Mouse (Mus musculus): ENCODE results near the gene Tmem239.
A peak's percentile ranks its signal among the peaks of the same experiment; 100 is the strongest.
"Not testable (repeated sequence)": the region's sequence is repeated elsewhere in the genome, so short reads cannot be mapped to it uniquely, and the experiment has no call there.

Gene Tmem239

GRCm38 (mm10) chr2:130406178-130406577 lies at the start of gene Tmem239:
Gene Tmem239 (plus strand): TSS chr2:130406478.
- no peak for DNase-seq

- DNase-seq: no peak
Observed at GRCm38 (mm10) chr2:130357551-130357950, 48.7 kb upstream of the Tmem239 start.

GRCm38 (mm10) chr2:130358852-130359251 lies 47.4 kb upstream of the Tmem239 start:
- DNase-seq: no peak

- peak; percentile 42 for DNase-seq
Observed at GRCm38 (mm10) chr2:130362511-130363026, 43.7 kb upstream of the Tmem239 start.

GRCm38 (mm10) chr2:130365211-130366094 lies 40.8 kb upstream of the Tmem239 start:
- no peak for DNase-seq

- no peak for DNase-seq
Observed at GRCm38 (mm10) chr2:130367386-130367785, 38.9 kb upstream of the Tmem239 start.

GRCm38 (mm10) chr2:130373026-130373425 lies 33.3 kb upstream of the Tmem239 start:
- DNase-seq: not testable (repeated sequence)

- no peak for DNase-seq
Observed at GRCm38 (mm10) chr2:130374951-130375350, 31.3 kb upstream of the Tmem239 start.

- DNase-seq: no peak
Observed at GRCm38 (mm10) chr2:130383205-130383604, 23.1 kb upstream of the Tmem239 start.

- DNase-seq: no peak
Observed at GRCm38 (mm10) chr2:130383895-130384294, 22.4 kb upstream of the Tmem239 start.

GRCm38 (mm10) chr2:130386212-130386611 lies 20.1 kb upstream of the Tmem239 start:
- no peak for DNase-seq

- no peak for DNase-seq
Observed at GRCm38 (mm10) chr2:130388796-130389195, 17.5 kb upstream of the Tmem239 start.

GRCm38 (mm10) chr2:130390993-130391625 lies 15.2 kb upstream of the Tmem239 start:
- DNase-seq: no peak

- DNase-seq: no peak
Observed at GRCm38 (mm10) chr2:130392836-130393235, 13.4 kb upstream of the Tmem239 start.

GRCm38 (mm10) chr2:130395696-130396095 lies 10.6 kb upstream of the Tmem239 start:
- no peak for DNase-seq

GRCm38 (mm10) chr2:130397186-130397985 lies 8.9 kb upstream of the Tmem239 start, which contains the start of gene Cpxm1:
Gene Cpxm1 (minus strand): TSS chr2:130397574.
- peak; percentile 14 for DNase-seq

- no peak for DNase-seq
Observed at GRCm38 (mm10) chr2:130398091-130398490, 8.2 kb upstream of the Tmem239 start.

- no peak for DNase-seq
Observed at GRCm38 (mm10) chr2:130400046-130400445, 6.2 kb upstream of the Tmem239 start.

GRCm38 (mm10) chr2:130401891-130402290 lies 4.4 kb upstream of the Tmem239 start:
- no peak for DNase-seq

- DNase-seq: no peak
Observed at GRCm38 (mm10) chr2:130404939-130405338, 1.3 kb upstream of the Tmem239 start, which contains the start of the genes Gm28372 and 1700020A23Rik. Gene Gm28372 (plus strand): TSS chr2:130405239. Gene 1700020A23Rik (plus strand): TSS chr2:130405259.

GRCm38 (mm10) chr2:130408194-130408593 lies 1.9 kb downstream of the Tmem239 start:
- DNase-seq: no peak
